In genomic region chr4:83102893-83103292, GRCm38 (mm10) we compare ENCODE assay signal across 19 mouse cellular contexts. TPM values are rescaled to one million over a fixed set of nuclear protein-coding genes. Genes with fewer than 3 reads are reported as not detected.
DNase-seq lines count a peak whose midpoint lies in the region; ATAC-seq and TF ChIP-seq lines count a peak whose summit lies in the region.
"Had no signal": no experiment of that assay in that cellular context is flagged by ENCODE, and none has a peak within 500 bp of the region (broad histone marks: within the 10 kb centered on the region; RNA-seq: fewer than 3 reads in every experiment).

No protein-coding gene starts in this region.

- H3K36me3 ChIP-seq in lung, embryonic 14.5 days (ENCODE audit: insufficient read depth), result no peaks in the 10 kb centered on the region
- H3K36me3 ChIP-seq in stomach, embryonic 15.5 days, result no peaks in the 10 kb centered on the region
- H3K36me3 ChIP-seq in stomach, postnatal 0 days (ENCODE audit: control insufficient read depth, insufficient read depth, low read length), result no peaks in the 10 kb centered on the region
- H3K36me3 ChIP-seq: forebrain, embryonic 15.5 days; heart, embryonic 12.5 days; hindbrain, embryonic 10.5 days; hindbrain, embryonic 15.5 days had no signal

- no peak overlapping the region for H3K9ac ChIP-seq in lung, embryonic 14.5 days
- H3K9ac ChIP-seq in stomach, embryonic 15.5 days, result no peak overlapping the region
- H3K9ac ChIP-seq in stomach, postnatal 0 days (ENCODE audit: low read length), result no peak overlapping the region
- H3K9ac ChIP-seq: forebrain, embryonic 15.5 days; heart, embryonic 12.5 days; hindbrain, embryonic 15.5 days had no signal

- no peak for DNase-seq in frontal cortex, postnatal 14 days (ENCODE audit: low spot score in 2 of 2)
- DNase-seq in lung, embryonic 14.5 days, result no peak
- DNase-seq in lung, postnatal 36 days, result no peak
- DNase-seq in stomach, postnatal 0 days (ENCODE audit: low spot score), result no peak
- DNase-seq in gastrocnemius, adult 8-10 months (ENCODE audit: low spot score in 2 of 2), result no peak
- DNase-seq: adrenal gland, postnatal 14 days; cerebellum, adult 18-20 months; cerebellum, adult 9-11 months; cerebellum, postnatal 36 days; gastrocnemius, postnatal 25 days had no signal

- no peak for TF ChIP-seq EP300 in stomach, postnatal 0 days (optimal IDR thresholded peaks at IDR 0.05)

- H3K4me2 ChIP-seq in lung, embryonic 14.5 days, result no peak overlapping the region
- no peak overlapping the region for H3K4me2 ChIP-seq in stomach, embryonic 15.5 days
- no peak overlapping the region for H3K4me2 ChIP-seq in stomach, postnatal 0 days (replicated peaks; ENCODE audit: low read depth)
- H3K4me2 ChIP-seq: forebrain, embryonic 15.5 days; heart, embryonic 12.5 days; hindbrain, embryonic 15.5 days had no signal

- WGBS in lung, embryonic 14.5 days, result 90% methylated on average over 2 of the region's 2 CpGs
- 82% methylated on average over 2 of the region's 2 CpGs for WGBS in stomach, embryonic 15.5 days
- WGBS in stomach, postnatal 0 days, result 92% methylated on average over 2 of the region's 2 CpGs

- TF ChIP-seq CTCF in lung, embryonic 14.5 days (IDR thresholded peaks at IDR 0.05; ENCODE audit: low read depth), result no peak
- TF ChIP-seq CTCF in stomach, postnatal 0 days (IDR thresholded peaks at IDR 0.05; ENCODE audit: low read depth), result no peak

- peaks cover 13% of the 10 kb centered on the region; the same call in 1 of the 2 replicates for H3K4me1 ChIP-seq in lung, embryonic 14.5 days (ENCODE audit: insufficient read depth)
- peaks cover 7% of the 10 kb centered on the region; the same call in 1 of the 2 replicates for H3K4me1 ChIP-seq in stomach, embryonic 15.5 days
- no peaks in the 10 kb centered on the region for H3K4me1 ChIP-seq in stomach, postnatal 0 days (replicated peaks; ENCODE audit: control insufficient read depth, insufficient read depth)
- H3K4me1 ChIP-seq: forebrain, embryonic 15.5 days had no signal

- 0 out of 2 replicates have a peak overlapping the region, but pooled peaks have one; percentile 27 for H3K27ac ChIP-seq in lung, embryonic 14.5 days (ENCODE audit: low read depth)
- peak overlapping the region; percentile 21; the same call in 1 of the 2 replicates for H3K27ac ChIP-seq in stomach, embryonic 15.5 days
- H3K27ac ChIP-seq in stomach, postnatal 0 days (replicated peaks), result no peak overlapping the region
- H3K27ac ChIP-seq: forebrain, embryonic 15.5 days; hindbrain, embryonic 10.5 days; hindbrain, embryonic 15.5 days had no signal

- H3K4me3 ChIP-seq in lung, embryonic 14.5 days (ENCODE audit: low read depth, low read length), result no peak overlapping the region
- no peak overlapping the region for H3K4me3 ChIP-seq in stomach, embryonic 15.5 days (replicated peaks)
- H3K4me3 ChIP-seq in stomach, postnatal 0 days (ENCODE audit: low read depth, low read length), result no peak overlapping the region
- H3K4me3 ChIP-seq: forebrain, embryonic 15.5 days; heart, embryonic 12.5 days; hindbrain, embryonic 10.5 days; hindbrain, embryonic 15.5 days had no signal

- H3K9me3 ChIP-seq in lung, embryonic 14.5 days (ENCODE audit: low read depth, low read length), result no peaks in the 10 kb centered on the region
- H3K9me3 ChIP-seq in stomach, embryonic 15.5 days, result no peaks in the 10 kb centered on the region
- no peaks in the 10 kb centered on the region for H3K9me3 ChIP-seq in stomach, postnatal 0 days (ENCODE audit: control insufficient read depth, low read length)
- H3K9me3 ChIP-seq: forebrain, embryonic 15.5 days; hindbrain, embryonic 10.5 days; hindbrain, embryonic 15.5 days had no signal

- H3K27me3 ChIP-seq in lung, embryonic 14.5 days (ENCODE audit: insufficient read depth, low read length), result no peaks in the 10 kb centered on the region
- no peaks in the 10 kb centered on the region for H3K27me3 ChIP-seq in stomach, embryonic 15.5 days (replicated peaks)
- H3K27me3 ChIP-seq in stomach, postnatal 0 days (ENCODE audit: control insufficient read depth, insufficient read depth, low read length), result no peaks in the 10 kb centered on the region
- H3K27me3 ChIP-seq: forebrain, embryonic 15.5 days; heart, embryonic 12.5 days; hindbrain, embryonic 15.5 days had no signal

- peak; percentile 97 for ATAC-seq in frontal cortex, adult (ENCODE audit: low TSS enrichment)
- ATAC-seq in lung, embryonic 14.5 days (ENCODE audit: insufficient read depth), result no peak
- ATAC-seq in stomach, embryonic 15.5 days (ENCODE audit: insufficient read depth, low FRiP score, low read depth), result no peak
- no peak for ATAC-seq in stomach, postnatal 0 days (ENCODE audit: low FRiP score, low TSS enrichment)
- ATAC-seq: forebrain, embryonic 15.5 days had no signal

RNA-seq across cellular contexts. Expression of gene Frem1, which starts 50.8 kb away (rescaled TPM):
- polyA plus RNA-seq in lung, embryonic 14.5 days (2014; fragmentation: Nextera tagmentation; extraction: Ambion mirVana), result 58.2 and 59.1 TPM in 2 replicates
- 10.7 and 11.1 TPM in 2 replicates for polyA plus RNA-seq in stomach, embryonic 15.5 days (2015; fragmentation: Nextera tagmentation; extraction: Ambion mirVana)
- polyA plus RNA-seq in stomach, postnatal 0 days (2015; fragmentation: Nextera tagmentation; extraction: Ambion mirVana), result 2.9 and 3.4 TPM in 2 replicates
- under 1 TPM; 0.07 to 0.21 (median 0.16) TPM for total RNA-seq in gastrocnemius, adult 8-10 months (2022)
- total RNA-seq: granulocyte monocyte progenitor cell, adult 5-6 weeks; MEL had no signal
- polyA plus RNA-seq: C2C12 had no signal
